Mouse (Mus musculus) heart, embryonic 12.5 days (tissue): ENCODE data around the gene Myl9. TPM values are rescaled to one million over a fixed set of nuclear protein-coding genes. Genes with fewer than 3 reads are reported as not detected.

Experiments used
- ATAC-seq: fragments of 200-750 bp; cut with Nextera tagmentation; 2 replicates; pipeline ENCODE4 v1.8.0; 2017; ENCODE audit warnings: moderate TSS enrichment, moderate library complexity; ENCODE audit not compliant: insufficient number of reproducible peaks, low FRiP score
- H3K27ac ChIP-seq: fragments of 300-500 bp; sonication (generic); 2 replicates; pipeline ENCODE4 v1.5.1; 2016; ENCODE audit warnings: mild to moderate bottlenecking, moderate library complexity; ENCODE audit not compliant: poor library complexity, severe bottlenecking
- H3K27me3 ChIP-seq: fragments of 300-500 bp; sonication (generic); replicated peaks from 2 replicates; pipeline ENCODE4 v1.6.1; 2016; ENCODE audit warnings: mild to moderate bottlenecking, moderate library complexity
- H3K36me3 ChIP-seq: fragments of 300-500 bp; sonication (generic); 2 replicates; pipeline ENCODE4 v1.6.1; 2016; ENCODE audit warnings: mild to moderate bottlenecking, moderate library complexity
- H3K4me1 ChIP-seq: fragments of 300-500 bp; sonication (generic); replicated peaks from 2 replicates; pipeline ENCODE4 v1.6.1; 2016; ENCODE audit warnings: mild to moderate bottlenecking
- H3K4me2 ChIP-seq: fragments of 300-500 bp; sonication (generic); 2 replicates; pipeline ENCODE4 v1.6.1; 2016; ENCODE audit warnings: mild to moderate bottlenecking, moderate library complexity
- H3K4me3 ChIP-seq: fragments of 300-500 bp; sonication (generic); 2 replicates; pipeline ENCODE4 v1.5.1; 2016; ENCODE audit warnings: mild to moderate bottlenecking
- H3K9ac ChIP-seq: fragments of 300-500 bp; sonication (generic); 2 replicates; pipeline ENCODE4 v1.6.1; 2016; ENCODE audit warnings: mild to moderate bottlenecking, moderate library complexity
- H3K9me3 ChIP-seq: fragments of 300-500 bp; sonication (generic); replicated peaks from 2 replicates; pipeline ENCODE4 v1.6.1; 2016; ENCODE audit warnings: mild to moderate bottlenecking, moderate library complexity
- WGBS: fragments of 180-500 bp; shearing (Covaris S2); methylation state at CpG from one replicate; pipeline ENCODE4 v1.1.7; 2016; 5-methylcytosine and 5-hydroxymethylcytosine counted together
- polyA plus RNA-seq: library from polyadenylated mRNA; unstranded; fragments of >200 nt; fragmentation: Nextera tagmentation; extraction: Ambion mirVana; gene quantifications from 2 replicates; pipeline ENCODE4 v1.2.1, GENCODE M21; 2016

Gene Myl9
- polyA plus RNA-seq, 1 experiment from 2014 or later: 1,723 TPM

DNA sequence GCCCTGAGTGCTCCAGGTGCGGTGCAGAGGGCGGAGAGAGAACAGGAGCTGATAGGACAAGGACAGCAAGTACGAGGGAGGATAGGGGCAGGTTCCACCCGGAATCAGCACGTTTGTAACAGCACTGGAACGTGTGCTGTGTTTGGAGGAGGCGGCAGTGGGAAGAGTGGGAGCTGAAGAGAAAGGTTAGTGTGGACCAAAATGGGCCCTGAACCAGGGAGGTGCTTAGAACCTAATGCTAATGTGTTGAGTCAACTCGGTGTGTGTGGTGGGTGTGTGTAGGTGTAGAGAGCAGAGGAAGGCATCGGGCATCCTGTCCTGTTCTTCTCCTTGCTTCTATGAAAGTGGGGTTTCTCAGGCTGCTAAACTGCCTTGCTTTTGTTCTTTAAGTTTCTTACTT, 34.0 kb upstream of the Myl9 start:
- Histone ChIP-seq H3K36me3 (peaks cover 11% of the 10 kb centered on the region), H3K27ac (no peak overlapping the region), H3K27me3 (no peaks in the 10 kb centered on the region), H3K4me2 (no peak overlapping the region), H3K9ac (0 out of 2 replicates have a peak overlapping the region, but pooled peaks have one; percentile 35), H3K4me1 (peaks cover 68% of the 10 kb centered on the region), H3K4me3 (no peak overlapping the region), H3K9me3 (no peaks in the 10 kb centered on the region)
- WGBS: 74% methylated on average over 9 of the region's 9 CpGs
- ATAC-seq: no peak

GRCm38 (mm10) chr2:156741998-156742397, 33.2 kb upstream of the Myl9 start:
- Histone ChIP-seq H3K27me3 (no peaks in the 10 kb centered on the region), H3K9me3 (no peaks in the 10 kb centered on the region), H3K27ac (peak overlapping the region; percentile 40; the same call in 1 of the 2 replicates), H3K4me1 (peaks cover 60% of the 10 kb centered on the region), H3K4me3 (no peak overlapping the region), H3K9ac (peak overlapping the region; percentile 31; the same call in 1 of the 2 replicates), H3K4me2 (no peak overlapping the region), H3K36me3 (peaks cover 19% of the 10 kb centered on the region)
- 51% methylated on average over 4 of the region's 4 CpGs for WGBS
- no peak for ATAC-seq

DNA sequence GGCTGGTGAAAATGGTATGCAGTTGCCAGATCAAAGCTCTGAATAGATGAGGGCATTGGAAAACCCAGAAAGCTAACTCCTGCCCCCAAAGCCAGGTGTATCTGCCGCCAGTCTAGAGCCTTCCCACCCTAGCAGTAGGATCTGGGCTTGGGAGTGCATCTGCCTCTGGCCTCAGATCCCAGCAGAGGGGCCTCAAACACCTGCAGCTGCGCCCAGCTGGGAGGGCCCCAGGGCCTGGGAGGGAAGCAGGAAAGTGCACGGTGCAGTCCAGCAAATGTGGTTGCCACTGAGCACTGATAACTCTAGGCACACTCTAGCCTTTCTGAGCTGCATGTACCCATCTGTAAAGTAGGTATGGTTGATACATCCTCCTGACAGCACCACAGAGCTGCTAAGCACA, 32.0 kb upstream of the Myl9 start:
- H3K27ac ChIP-seq: no peak overlapping the region
- H3K9ac ChIP-seq: no peak overlapping the region
- WGBS: 63% methylated on average over 3 of the region's 3 CpGs
- H3K9me3 ChIP-seq: no peaks in the 10 kb centered on the region
- H3K4me2 ChIP-seq: no peak overlapping the region
- H3K36me3 ChIP-seq: peaks cover 30% of the 10 kb centered on the region
- no peaks in the 10 kb centered on the region for H3K27me3 ChIP-seq
- H3K4me1 ChIP-seq: peaks cover 48% of the 10 kb centered on the region
- no peak overlapping the region for H3K4me3 ChIP-seq
- ATAC-seq: no peak

DNA sequence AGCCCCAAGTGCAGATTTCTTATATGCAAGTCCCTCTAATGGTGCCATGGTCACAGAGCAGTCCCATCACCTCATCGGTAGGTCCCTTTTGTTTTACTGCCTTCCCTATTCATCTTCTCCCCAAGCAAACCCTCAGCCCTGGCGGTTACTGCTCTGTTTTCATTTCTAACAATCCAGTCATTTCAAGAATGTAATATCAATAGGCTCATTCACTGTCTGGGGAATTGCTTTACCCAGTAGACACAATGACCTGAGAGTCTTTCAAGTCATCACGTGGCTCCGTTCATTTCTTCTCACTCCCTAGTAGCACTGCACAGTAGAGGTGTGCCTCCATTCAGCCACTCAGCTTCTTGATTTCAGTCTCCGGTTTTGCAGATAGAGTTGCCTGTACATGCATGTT, 30.8 kb upstream of the Myl9 start:
- Histone ChIP-seq H3K4me3 (no peak overlapping the region), H3K27me3 (no peaks in the 10 kb centered on the region), H3K4me2 (no peak overlapping the region), H3K27ac (no peak overlapping the region), H3K9ac (no peak overlapping the region), H3K9me3 (no peaks in the 10 kb centered on the region), H3K36me3 (peaks cover 42% of the 10 kb centered on the region), H3K4me1 (peaks cover 45% of the 10 kb centered on the region)
- WGBS: 83% methylated on average over 5 of the region's 5 CpGs
- ATAC-seq: no peak

DNA sequence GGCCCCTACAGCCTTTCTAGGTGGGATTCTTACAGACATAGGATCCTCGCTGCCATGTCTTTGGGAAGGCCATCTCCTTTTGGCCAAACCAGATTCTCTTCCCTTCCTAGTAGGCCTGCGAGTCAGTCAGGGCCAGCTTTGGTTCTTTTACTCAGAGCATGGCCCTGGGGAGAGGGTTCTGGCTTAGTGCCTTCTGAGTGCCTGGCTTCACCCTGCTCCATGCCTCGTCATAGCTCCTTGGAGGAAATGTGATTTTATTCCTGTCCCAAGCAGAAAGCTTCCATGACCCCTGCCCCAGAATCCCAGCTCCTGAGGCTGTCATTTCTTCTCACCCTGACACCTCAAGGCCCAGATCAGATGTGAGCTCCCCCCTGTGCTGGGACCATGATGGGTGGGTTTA, 27.9 kb upstream of the Myl9 start:
- 90% methylated on average over 3 of the region's 3 CpGs for WGBS
- peaks cover 20% of the 10 kb centered on the region for H3K4me1 ChIP-seq
- no peaks in the 10 kb centered on the region for H3K9me3 ChIP-seq
- H3K9ac ChIP-seq: no peak overlapping the region
- no peaks in the 10 kb centered on the region for H3K27me3 ChIP-seq
- H3K27ac ChIP-seq: no peak overlapping the region
- no peak overlapping the region for H3K4me3 ChIP-seq
- no peak for ATAC-seq
- H3K4me2 ChIP-seq: no peak overlapping the region
- peaks cover 68% of the 10 kb centered on the region for H3K36me3 ChIP-seq

- Histone ChIP-seq H3K36me3 (peaks cover 85% of the 10 kb centered on the region), H3K27ac (no peak overlapping the region), H3K27me3 (no peaks in the 10 kb centered on the region), H3K4me3 (no peak overlapping the region), H3K9me3 (no peaks in the 10 kb centered on the region), H3K9ac (no peak overlapping the region), H3K4me2 (no peak overlapping the region), H3K4me1 (0 out of 2 replicates have a peak, but pooled peaks cover 15% of the 10 kb centered on the region)
- 76% methylated on average over 8 of the region's 8 CpGs for WGBS
- ATAC-seq: no peak
Observed at GRCm38 (mm10) chr2:156749687-156750086, 25.5 kb upstream of the Myl9 start.

GRCm38 (mm10) chr2:156756937-156757336, 18.3 kb upstream of the Myl9 start:
- H3K27me3 ChIP-seq: no peaks in the 10 kb centered on the region
- H3K36me3 ChIP-seq: peaks cover 90% of the 10 kb centered on the region
- H3K4me1 ChIP-seq: peaks cover 13% of the 10 kb centered on the region; the same call in 1 of the 2 replicates
- no peak overlapping the region for H3K9ac ChIP-seq
- no peak overlapping the region for H3K4me2 ChIP-seq
- 94% methylated on average over 9 of the region's 9 CpGs for WGBS
- no peak overlapping the region for H3K4me3 ChIP-seq
- no peak overlapping the region for H3K27ac ChIP-seq
- peaks cover 19% of the 10 kb centered on the region for H3K9me3 ChIP-seq
- ATAC-seq: no peak

DNA sequence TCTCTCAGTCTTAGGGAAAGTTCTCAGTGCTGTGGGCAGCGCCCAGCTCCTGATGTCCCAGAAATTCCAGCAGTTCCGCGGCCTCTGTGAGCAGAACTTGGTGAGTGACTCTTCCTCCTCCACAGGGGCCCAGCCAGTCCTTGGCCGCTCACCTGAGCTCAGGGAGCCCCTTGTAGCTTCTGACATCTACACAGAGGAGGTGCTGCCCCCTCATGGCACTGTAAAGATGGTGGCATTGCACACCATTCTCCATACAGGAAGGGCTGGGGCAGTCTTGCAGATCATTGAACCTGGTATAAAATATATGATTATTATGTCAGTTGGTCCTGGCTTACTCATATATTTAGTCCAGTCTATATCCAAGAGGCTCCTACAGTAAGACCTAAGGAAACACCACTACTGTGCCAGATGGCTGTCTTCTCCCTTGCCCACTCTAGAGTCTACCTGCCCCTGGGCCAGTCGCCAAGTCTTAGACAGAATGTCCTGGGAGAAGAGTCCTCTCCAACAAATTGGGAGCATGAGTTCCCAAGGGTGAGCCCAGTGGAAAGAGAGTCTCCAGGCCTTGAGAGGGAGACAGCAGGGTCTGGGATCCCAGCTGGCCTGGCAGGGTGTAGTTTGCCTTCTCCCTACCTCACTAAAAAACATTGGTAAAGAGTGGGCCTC, 14.2 kb upstream of the Myl9 start:
- ATAC-seq: no peak
- H3K4me3 ChIP-seq: no peak overlapping the region
- H3K36me3 ChIP-seq: peaks cover 86% of the 10 kb centered on the region
- 0 out of 2 replicates have a peak overlapping the region, but pooled peaks have one; percentile 3 for H3K9ac ChIP-seq
- 82% methylated on average over 5 of the region's 5 CpGs for WGBS
- no peaks in the 10 kb centered on the region for H3K27me3 ChIP-seq
- H3K4me1 ChIP-seq: peaks cover 22% of the 10 kb centered on the region
- H3K4me2 ChIP-seq: no peak overlapping the region
- H3K27ac ChIP-seq: no peak overlapping the region
- peaks cover 19% of the 10 kb centered on the region for H3K9me3 ChIP-seq

DNA sequence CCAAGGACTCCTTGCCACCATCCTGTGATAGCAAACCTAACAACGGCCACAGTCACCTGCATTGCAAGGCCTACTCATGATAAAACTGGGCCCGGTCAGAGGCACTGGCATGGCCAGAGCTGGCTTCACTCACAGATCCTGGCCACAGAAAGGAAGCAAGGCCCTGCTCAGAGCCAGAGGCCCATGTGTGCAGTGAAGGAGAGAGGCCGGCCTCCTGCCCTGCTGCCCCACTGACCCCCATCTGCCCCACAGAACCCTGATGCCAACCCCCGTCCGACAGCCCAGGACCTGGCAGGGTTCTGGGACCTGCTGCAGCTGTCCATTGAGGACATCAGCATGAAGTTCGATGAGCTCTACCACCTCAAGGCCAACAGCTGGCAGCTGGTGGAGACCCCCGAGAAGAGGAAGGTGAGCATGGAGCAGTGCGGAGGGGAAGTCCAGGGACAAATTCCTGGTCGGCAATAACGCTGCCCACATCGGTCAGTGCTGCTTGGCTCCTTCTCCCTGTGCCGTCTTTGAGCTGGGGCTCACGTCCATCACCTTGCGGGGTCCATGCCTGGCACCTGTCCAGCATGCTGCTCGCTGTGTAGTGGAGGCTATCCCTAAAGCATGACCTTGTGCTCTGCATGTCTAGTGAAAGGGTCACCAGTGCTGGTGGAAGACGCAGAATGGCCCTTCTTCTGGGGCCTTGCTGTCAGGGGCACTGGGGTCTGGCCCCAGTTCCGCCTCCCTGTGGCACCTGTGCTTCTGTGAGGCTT, 13.5 kb upstream of the Myl9 start:
- Histone ChIP-seq H3K36me3 (peaks cover 79% of the 10 kb centered on the region), H3K9ac (no peak overlapping the region), H3K4me1 (peaks cover 28% of the 10 kb centered on the region), H3K27ac (no peak overlapping the region), H3K4me3 (no peak overlapping the region), H3K4me2 (no peak overlapping the region), H3K27me3 (no peaks in the 10 kb centered on the region), H3K9me3 (peaks cover 17% of the 10 kb centered on the region)
- WGBS: 94% methylated on average over 17 of the region's 17 CpGs
- no peak for ATAC-seq

DNA sequence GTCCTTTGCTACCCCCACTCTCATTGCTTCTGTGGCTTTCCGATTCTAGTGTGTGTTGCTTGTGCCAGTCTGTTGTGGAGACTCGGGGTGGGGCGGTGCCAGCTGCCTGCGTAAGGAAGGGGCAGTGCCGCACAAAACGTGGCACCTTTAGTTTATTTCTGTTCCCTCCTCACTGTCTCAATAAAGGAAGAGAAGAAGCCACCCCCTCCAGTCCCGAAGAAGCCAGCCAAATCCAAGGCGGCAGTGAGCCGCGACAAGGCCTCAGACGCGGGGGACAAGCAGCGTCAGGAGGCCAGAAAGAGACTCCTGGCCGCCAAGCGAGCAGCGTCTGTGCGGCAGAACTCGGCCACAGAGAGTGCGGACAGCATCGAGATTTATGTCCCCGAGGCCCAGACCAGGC, 12.7 kb upstream of the Myl9 start:
- Histone ChIP-seq H3K9me3 (peaks cover 16% of the 10 kb centered on the region), H3K4me2 (no peak overlapping the region), H3K36me3 (peaks cover 71% of the 10 kb centered on the region), H3K27me3 (no peaks in the 10 kb centered on the region), H3K4me3 (no peak overlapping the region), H3K4me1 (peaks cover 33% of the 10 kb centered on the region), H3K9ac (no peak overlapping the region), H3K27ac (no peak overlapping the region)
- ATAC-seq: no peak
- WGBS: 92% methylated on average over 21 of the region's 21 CpGs

GRCm38 (mm10) chr2:156763101-156763500, 12.1 kb upstream of the Myl9 start:
- ATAC-seq: no peak
- Histone ChIP-seq H3K4me1 (peaks cover 33% of the 10 kb centered on the region), H3K27ac (no peak overlapping the region), H3K27me3 (no peaks in the 10 kb centered on the region), H3K36me3 (peaks cover 65% of the 10 kb centered on the region), H3K9me3 (peaks cover 10% of the 10 kb centered on the region; the same call in 1 of the 2 replicates), H3K4me3 (no peak overlapping the region), H3K9ac (no peak overlapping the region), H3K4me2 (no peak overlapping the region)
- WGBS: 89% methylated on average over 11 of the region's 11 CpGs
